Mouse (Mus musculus): ENCODE measurements around the gene 0610030E20Rik. TPM values are rescaled to one million over a fixed set of nuclear protein-coding genes. Genes with fewer than 3 reads are reported as not detected.
A peak's percentile ranks its signal among the peaks of the same experiment; 100 is the strongest.

0610030E20Rik gene
- polyA plus RNA-seq, 1 experiment: 9.7 TPM

- peaks cover 6% of the 10 kb centered on the region for H3K4me1 ChIP-seq (ENCODE audit: control insufficient read depth, insufficient read depth, insufficient read length, low read length)
- H3K27ac ChIP-seq (replicated peaks; ENCODE audit: low read depth, low read length): peak overlapping the region; percentile 91
- H3K4me3 ChIP-seq (ENCODE audit: insufficient read depth, low read depth, low read length): peak overlapping the region; percentile 64; the same call in 1 of the 2 replicates
Measured at GRCm38 (mm10) chr6:72388791-72389329, 41.7 kb downstream of the 0610030E20Rik start.

GRCm38 (mm10) chr6:72389471-72389940 is 42.4 kb downstream of the 0610030E20Rik start:
- H3K4me3 ChIP-seq (ENCODE audit: insufficient read depth, low read depth, low read length): peak overlapping the region; percentile 64
- H3K27ac ChIP-seq (replicated peaks; ENCODE audit: low read depth, low read length): peak overlapping the region; percentile 91
- peaks cover 6% of the 10 kb centered on the region for H3K4me1 ChIP-seq (ENCODE audit: control insufficient read depth, insufficient read depth, insufficient read length, low read length)

GRCm38 (mm10) chr6:72389941-72390771 is 43.0 kb downstream of the 0610030E20Rik start, which contains the start of gene Vamp8:
TSS of gene Vamp8 (minus strand) at chr6:72390703.
- Histone ChIP-seq H3K27ac (replicated peaks; ENCODE audit: low read depth, low read length) (peak within 1 kb of the TSS; percentile 91), H3K4me1 (ENCODE audit: control insufficient read depth, insufficient read depth, insufficient read length, low read length) (peaks cover 6% of the 10 kb centered on the region)

GRCm38 (mm10) chr6:72390795-72391521 is 43.8 kb downstream of the 0610030E20Rik start:
- peaks cover 6% of the 10 kb centered on the region for H3K4me1 ChIP-seq (ENCODE audit: control insufficient read depth, insufficient read depth, insufficient read length, low read length)
- peak overlapping the region; percentile 64 for H3K4me3 ChIP-seq (ENCODE audit: insufficient read depth, low read depth, low read length)
- H3K27ac ChIP-seq (replicated peaks; ENCODE audit: low read depth, low read length): peak overlapping the region; percentile 91

More at GRCm38 (mm10) chr6:72389941-72390771, 43.0 kb downstream of the 0610030E20Rik start, which contains the start of gene Vamp8:
- peak within 1 kb of the TSS; percentile 64 for H3K4me3 ChIP-seq (ENCODE audit: insufficient read depth, low read depth, low read length)

- no peak overlapping the region for H3K4me3 ChIP-seq (ENCODE audit: insufficient read depth, low read depth, low read length)
- H3K4me1 ChIP-seq (ENCODE audit: control insufficient read depth, insufficient read depth, insufficient read length, low read length): peaks cover 6% of the 10 kb centered on the region
- H3K27ac ChIP-seq (replicated peaks; ENCODE audit: low read depth, low read length): no peak overlapping the region
Measured at GRCm38 (mm10) chr6:72392341-72392740, 45.2 kb downstream of the 0610030E20Rik start.

- H3K4me3 ChIP-seq (ENCODE audit: insufficient read depth, low read depth, low read length): no peak overlapping the region
- no peaks in the 10 kb centered on the region for H3K4me1 ChIP-seq (ENCODE audit: control insufficient read depth, insufficient read depth, insufficient read length, low read length)
- no peak overlapping the region for H3K27ac ChIP-seq (replicated peaks; ENCODE audit: low read depth, low read length)
Measured at GRCm38 (mm10) chr6:72396837-72397251, 49.7 kb downstream of the 0610030E20Rik start.

- H3K27ac ChIP-seq (replicated peaks; ENCODE audit: low read depth, low read length): no peak overlapping the region
- H3K4me3 ChIP-seq (ENCODE audit: insufficient read depth, low read depth, low read length): no peak overlapping the region
- H3K4me1 ChIP-seq (ENCODE audit: control insufficient read depth, insufficient read depth, insufficient read length, low read length): no peaks in the 10 kb centered on the region
Measured at GRCm38 (mm10) chr6:72399967-72400366, 52.9 kb downstream of the 0610030E20Rik start.

- no peak overlapping the region for H3K4me3 ChIP-seq (ENCODE audit: insufficient read depth, low read depth, low read length)
Measured at GRCm38 (mm10) chr6:72401875-72402274, 54.8 kb downstream of the 0610030E20Rik start.

More at GRCm38 (mm10) chr6:72401875-72402274, 54.8 kb downstream of the 0610030E20Rik start:
- Histone ChIP-seq H3K27ac (replicated peaks; ENCODE audit: low read depth, low read length) (no peak overlapping the region), H3K4me1 (ENCODE audit: control insufficient read depth, insufficient read depth, insufficient read length, low read length) (no peaks in the 10 kb centered on the region)

Other genes starting within 250 kb of the 0610030E20Rik start
- gene St3gal5, start 249.7 kb upstream of the 0610030E20Rik start, polyA plus RNA-seq (2012; ENCODE audit: insufficient read depth, insufficient read length, missing spikeins): 20.7 and 69.6 TPM in 2 replicates
- 1.9 and 4.3 TPM in 2 replicates for gene Atoh8, start 111.7 kb upstream of the 0610030E20Rik start, polyA plus RNA-seq (2012; ENCODE audit: insufficient read depth, insufficient read length, missing spikeins)
- not detected in 2 replicates for gene Sftpb, start 42.7 kb upstream of the 0610030E20Rik start, polyA plus RNA-seq (2012; ENCODE audit: insufficient read depth, insufficient read length, missing spikeins)
- gene Usp39, start 2.1 kb upstream of the 0610030E20Rik start, polyA plus RNA-seq (2012; ENCODE audit: insufficient read depth, insufficient read length, missing spikeins): 12.0 and 12.1 TPM in 2 replicates
- gene Tmem150a, start 8.1 kb downstream of the 0610030E20Rik start, polyA plus RNA-seq (2012; ENCODE audit: insufficient read depth, insufficient read length, missing spikeins): 8.6 and 10.6 TPM in 2 replicates
- 87.8 and 96.4 TPM in 2 replicates for gene Rnf181, start 19.6 kb downstream of the 0610030E20Rik start, polyA plus RNA-seq (2012; ENCODE audit: insufficient read depth, insufficient read length, missing spikeins)
- gene Vamp5, start 33.2 kb downstream of the 0610030E20Rik start, polyA plus RNA-seq (2012; ENCODE audit: insufficient read depth, insufficient read length, missing spikeins): 17.5 and 19.1 TPM in 2 replicates
- gene Vamp8, start 43.4 kb downstream of the 0610030E20Rik start, polyA plus RNA-seq (2012; ENCODE audit: insufficient read depth, insufficient read length, missing spikeins): 100 and 121 TPM in 2 replicates
- gene Ggcx, start 67.0 kb downstream of the 0610030E20Rik start, polyA plus RNA-seq (2012; ENCODE audit: insufficient read depth, insufficient read length, missing spikeins): 17.3 and 19.4 TPM in 2 replicates
- gene Mat2a, start 92.2 kb downstream of the 0610030E20Rik start, polyA plus RNA-seq (2012; ENCODE audit: insufficient read depth, insufficient read length, missing spikeins): 103 and 104 TPM in 2 replicates
- not detected in 2 replicates for gene Sh2d6, start 174.4 kb downstream of the 0610030E20Rik start, polyA plus RNA-seq (2012; ENCODE audit: insufficient read depth, insufficient read length, missing spikeins)
- 8.2 and 11.9 TPM in 2 replicates for gene Capg, start 197.1 kb downstream of the 0610030E20Rik start, polyA plus RNA-seq (2012; ENCODE audit: insufficient read depth, insufficient read length, missing spikeins)

All from brown adipose tissue, adult 24 weeks (tissue).